Mouse (Mus musculus) urinary bladder, adult 2 months (tissue): ENCODE data around the gene Smg5. TPM values are rescaled to one million over a fixed set of nuclear protein-coding genes. Genes with fewer than 3 reads are reported as not detected.

Source experiments
- DNase-seq: peaks from one replicate; pipeline ENCODE4 v3.0.0; 2022; ENCODE audit warnings: low spot score
- polyA plus RNA-seq: library from polyadenylated mRNA; depleted of rRNA; stranded (reverse); fragments of >200 nt; gene quantifications from 2 replicates; pipeline ENCODE4 v1.2.3, GENCODE M21; 2012; rRNA removed

Smg5 gene
- polyA plus RNA-seq, 1 experiment = 58.4 TPM

DNA sequence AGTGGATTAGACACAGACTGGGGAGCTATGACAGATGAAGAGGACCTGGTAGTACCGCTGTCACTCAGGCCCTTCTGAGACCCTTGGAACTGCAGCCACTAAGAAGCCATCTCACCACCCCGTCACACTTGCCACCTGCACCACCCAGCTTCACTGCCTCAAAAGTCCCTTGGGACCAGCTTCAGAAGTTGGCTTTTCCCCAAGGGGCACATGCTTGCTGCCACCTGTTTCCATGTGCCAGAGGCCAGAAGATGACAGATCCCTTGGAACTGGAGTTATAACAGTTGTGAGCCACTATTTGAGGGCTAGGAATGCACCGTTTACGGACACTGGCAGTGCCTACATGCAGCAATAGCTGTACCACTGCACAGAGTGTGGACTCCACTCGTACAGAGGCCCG is 59.2 kb downstream of the Smg5 start:
- DNase-seq = no peak

DNA sequence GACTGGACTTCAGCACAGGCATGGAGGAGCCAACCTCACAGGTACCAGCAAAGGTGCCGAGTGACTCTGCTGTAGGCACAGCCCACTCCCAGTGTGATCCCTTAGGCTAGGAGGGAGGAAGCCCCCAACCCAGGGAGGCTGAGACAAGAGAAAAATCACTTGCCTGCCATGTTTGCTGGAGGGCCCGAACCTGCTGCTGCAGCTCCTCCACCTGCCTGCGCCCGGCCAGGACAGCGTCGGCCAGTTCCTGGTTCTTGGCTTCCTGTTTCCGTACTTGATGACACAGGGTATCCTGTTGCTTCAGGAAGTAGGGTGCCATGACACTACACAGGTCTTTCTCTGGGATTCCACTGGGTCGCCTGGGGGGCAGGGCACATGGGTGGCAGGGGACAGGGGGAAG is 59.7 kb downstream of the Smg5 start:
- DNase-seq = no peak

DNA sequence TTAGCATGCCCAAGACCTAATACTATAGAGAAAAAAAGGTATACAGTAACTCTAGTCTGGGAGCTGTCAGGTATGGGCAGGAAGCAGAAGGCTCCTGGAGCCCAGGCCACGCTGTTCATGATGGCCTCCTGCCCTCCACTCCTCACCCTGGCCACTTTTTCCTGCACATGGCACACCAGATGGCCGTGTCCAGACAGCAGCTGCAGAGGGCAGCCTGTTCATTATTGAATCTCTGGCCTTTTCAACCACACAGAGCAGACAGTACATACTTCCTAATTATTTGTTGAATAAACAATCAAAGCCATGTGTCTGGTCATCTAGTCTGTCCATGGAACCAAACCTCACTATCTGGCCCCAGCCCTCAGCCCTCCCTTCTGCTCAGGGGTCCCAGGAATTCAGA is 62.6 kb downstream of the Smg5 start:
- no peak for DNase-seq

DNA sequence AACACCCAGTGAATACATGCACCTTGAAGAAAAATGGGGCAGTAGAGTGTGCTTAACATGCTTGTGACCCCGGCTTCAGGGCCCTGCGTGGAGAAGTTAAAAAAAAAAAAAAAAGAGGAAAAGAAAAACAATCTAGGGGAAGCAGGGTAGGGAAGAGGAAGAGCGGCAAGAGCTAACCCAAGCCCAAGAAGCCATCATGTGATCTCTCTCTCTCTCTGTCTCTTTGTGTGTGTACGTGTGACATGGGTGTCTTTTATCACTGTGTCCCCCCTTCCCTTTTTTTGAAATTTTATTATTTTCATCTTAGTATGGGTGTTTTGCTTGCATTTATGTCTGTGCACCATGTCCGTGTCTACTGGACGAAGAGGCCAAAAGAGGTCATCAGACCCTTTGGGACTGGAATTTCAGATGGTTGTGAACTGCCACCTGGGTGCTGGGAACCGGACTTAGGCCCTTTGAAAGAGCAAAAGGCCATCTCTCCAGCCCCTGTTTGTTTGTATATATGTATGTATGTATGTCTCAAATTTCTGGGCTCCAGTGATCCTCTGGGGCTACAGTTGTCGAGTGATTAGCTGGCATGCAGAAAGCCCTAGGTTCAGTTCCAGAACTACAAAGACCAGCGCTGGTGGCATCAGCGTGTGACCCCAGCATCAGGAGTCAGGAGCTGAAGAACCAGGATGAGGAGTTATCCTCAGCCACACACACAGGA is 67.6 kb downstream of the Smg5 start:
- DNase-seq = no peak

DNA sequence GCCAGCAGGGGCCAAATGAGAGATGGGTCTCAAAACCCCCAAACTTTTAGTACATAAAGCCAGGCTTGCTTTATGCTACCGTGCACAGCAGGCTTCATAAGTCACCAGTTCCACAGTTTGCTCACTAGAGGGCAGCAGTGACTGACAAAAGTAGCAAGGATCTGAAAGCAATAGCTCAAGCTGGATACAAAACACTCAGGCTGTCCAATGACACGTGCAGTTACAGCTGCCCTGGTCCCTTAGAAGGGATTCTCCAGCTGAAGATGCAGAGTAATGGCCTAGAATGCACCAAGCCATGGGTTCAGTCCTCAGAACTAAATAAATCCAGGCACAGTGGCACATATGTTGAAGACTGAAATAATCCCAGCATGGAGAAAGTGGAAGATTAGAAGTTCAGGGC is 71.0 kb downstream of the Smg5 start:
- no peak for DNase-seq

DNA sequence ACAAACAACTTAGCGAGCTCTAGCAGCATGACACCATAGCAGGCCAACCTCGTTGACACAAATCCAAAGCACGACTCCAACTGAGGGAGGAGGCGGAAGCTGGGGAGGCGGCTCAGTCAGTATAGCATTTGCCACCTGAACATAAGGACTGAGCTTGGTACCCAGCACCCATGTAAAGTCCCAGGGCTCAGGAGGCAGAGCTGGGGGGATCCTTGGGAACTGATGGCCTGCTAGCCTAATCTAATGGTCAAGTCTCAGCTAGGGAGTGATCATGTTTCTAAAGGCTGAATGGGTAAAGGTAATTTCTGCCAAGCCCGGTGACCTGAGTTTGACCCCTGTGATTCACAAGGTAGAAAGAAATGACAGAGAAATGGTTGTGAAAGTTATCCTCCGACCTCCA is 71.5 kb downstream of the Smg5 start:
- DNase-seq = no peak

DNA sequence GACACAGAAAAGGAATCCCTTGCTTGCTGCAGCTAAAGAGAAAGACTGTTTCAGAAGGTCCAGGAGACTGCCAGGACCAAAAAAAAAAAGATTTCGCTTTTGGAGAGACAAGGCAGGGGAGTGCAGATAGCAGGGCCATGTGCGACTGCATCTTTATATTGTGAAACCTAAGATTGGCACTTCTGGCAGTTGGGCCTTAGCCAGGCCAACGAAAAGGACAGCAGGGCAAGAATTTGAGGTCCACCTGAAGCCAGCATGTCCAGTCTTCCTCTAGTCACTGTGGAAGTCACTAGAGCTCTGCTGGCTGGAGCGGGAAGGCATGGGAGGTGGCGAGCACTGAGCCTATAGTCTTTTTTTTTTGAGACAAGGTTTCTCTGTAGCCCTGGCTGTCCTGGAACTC is 72.9 kb downstream of the Smg5 start:
- no peak for DNase-seq

DNA sequence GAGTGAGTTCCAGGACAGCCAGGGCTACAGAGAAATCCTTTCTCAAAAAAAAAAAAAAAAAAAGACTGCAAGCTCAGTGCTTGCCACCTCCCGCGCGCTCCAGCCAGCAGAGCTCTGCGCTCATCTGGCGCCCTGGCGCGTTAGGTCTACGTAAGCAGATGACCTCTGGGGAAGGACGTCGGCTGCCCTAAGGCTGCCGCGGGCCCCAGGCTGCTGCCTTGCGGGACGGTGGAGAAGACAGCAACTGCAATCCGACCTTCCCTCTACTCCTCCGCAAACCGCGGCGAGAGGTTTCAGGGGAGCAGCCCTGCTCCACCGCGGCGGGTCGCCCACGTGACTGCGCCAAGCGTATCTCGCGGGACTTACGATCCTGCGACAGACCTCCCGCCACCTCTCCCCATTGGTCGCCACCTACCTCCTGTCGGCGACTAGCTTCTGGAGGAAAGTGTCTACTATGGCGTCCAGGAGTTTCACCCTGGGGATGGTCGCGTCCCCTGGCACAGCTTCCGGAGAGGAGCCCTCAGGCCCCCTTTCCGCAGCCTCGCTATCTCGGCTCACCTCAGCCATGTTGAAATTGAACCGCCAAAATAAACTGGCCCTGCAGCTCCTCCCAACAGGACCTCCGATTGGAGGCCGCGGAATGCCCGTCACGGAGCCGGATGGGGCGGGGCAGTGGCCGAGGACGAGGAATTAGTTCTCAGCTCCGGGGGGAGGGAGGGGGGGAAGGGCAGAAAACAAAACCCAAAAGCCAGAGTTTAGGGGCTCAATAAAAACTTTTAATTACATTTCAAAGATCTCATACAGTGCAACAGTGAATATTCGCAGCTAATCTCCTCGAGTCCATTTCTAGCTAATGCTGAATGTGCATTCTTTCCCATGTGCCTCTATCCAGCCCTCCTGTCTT is 73.9 kb downstream of the Smg5 start, which contains the start of gene Pmf1:
Gene Pmf1, minus strand, starts transcription at position 591 of the 904 bp plus-strand sequence.
- peak; percentile 85 for DNase-seq

DNA sequence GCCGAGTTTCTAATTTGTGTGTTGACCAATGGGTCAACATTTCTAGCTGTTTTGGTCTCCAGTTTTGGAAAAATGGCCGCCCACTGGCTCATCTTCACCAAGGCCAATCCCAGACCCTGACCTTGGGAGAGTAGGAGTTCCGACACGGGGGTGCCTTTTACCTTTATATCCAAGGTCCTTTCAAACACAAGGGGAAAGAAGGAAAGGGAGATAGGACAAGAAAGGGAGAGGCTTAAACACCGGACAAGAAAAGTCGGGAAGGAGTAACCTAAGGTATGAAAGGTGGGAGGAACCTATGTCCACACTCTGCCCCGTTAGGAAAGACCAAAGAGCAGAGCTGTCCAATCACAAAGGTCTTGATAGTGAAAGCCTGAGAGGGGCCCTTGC is 74.6 kb downstream of the Smg5 start:
- DNase-seq = no peak

DNA sequence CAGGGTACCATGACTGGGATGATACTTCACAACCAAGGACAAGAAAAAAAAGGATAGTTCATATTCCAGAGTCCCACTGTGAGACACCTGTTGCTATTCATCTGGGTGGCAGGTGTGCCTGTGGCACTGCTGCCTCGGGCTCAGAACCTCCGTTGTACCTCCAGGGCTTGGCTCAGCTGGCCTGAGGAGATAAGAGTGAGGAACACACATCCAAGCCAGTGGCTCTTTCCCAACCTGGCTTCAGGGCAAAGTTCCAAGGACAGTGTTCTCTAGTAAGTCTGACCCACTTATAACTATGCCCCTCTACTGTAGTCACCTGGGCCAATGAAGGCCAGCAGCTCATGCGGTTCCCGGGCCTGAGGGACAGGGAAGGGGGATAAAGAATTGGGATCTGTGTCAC is 75.6 kb downstream of the Smg5 start:
- no peak for DNase-seq

Other genes starting within 250 kb of the Smg5 start
- 34.6 and 51.0 TPM in 2 replicates for gene Mef2d, start 193.9 kb upstream of the Smg5 start, polyA plus RNA-seq
- gene Rhbg, start 81.6 kb upstream of the Smg5 start, polyA plus RNA-seq = 3.9 and 4.8 TPM in 2 replicates
- gene Gm38392, start 49.0 kb upstream of the Smg5 start, polyA plus RNA-seq = 0.15 and 0.34 TPM in 2 replicates
- gene Tsacc, start 39.3 kb upstream of the Smg5 start, polyA plus RNA-seq = 7.4 and 7.9 TPM in 2 replicates
- 142 and 168 TPM in 2 replicates for gene Cct3, start 39.1 kb upstream of the Smg5 start, polyA plus RNA-seq
- 166 and 177 TPM in 2 replicates for gene Glmp, start 11.2 kb upstream of the Smg5 start, polyA plus RNA-seq
- gene Tmem79, start 112 bp upstream of the Smg5 start, polyA plus RNA-seq = 31.3 and 38.1 TPM in 2 replicates
- 47.1 and 70.4 TPM in 2 replicates for gene Paqr6, start 28.3 kb downstream of the Smg5 start, polyA plus RNA-seq
- gene Bglap3, start 36.5 kb downstream of the Smg5 start, polyA plus RNA-seq = 1.9 and 2.7 TPM in 2 replicates
- 21.5 and 24.7 TPM in 2 replicates for gene Bglap2, start 42.4 kb downstream of the Smg5 start, polyA plus RNA-seq
- 0.27 and 0.89 TPM in 2 replicates for gene Bglap, start 48.2 kb downstream of the Smg5 start, polyA plus RNA-seq
- 25.4 and 27.2 TPM in 2 replicates for gene Pmf1, start 74.1 kb downstream of the Smg5 start, polyA plus RNA-seq
- gene Slc25a44, start 88.9 kb downstream of the Smg5 start, polyA plus RNA-seq = 18.7 and 19.8 TPM in 2 replicates
- gene Sema4a, start 124.9 kb downstream of the Smg5 start, polyA plus RNA-seq = 63.2 and 63.3 TPM in 2 replicates
- 171 and 182 TPM in 2 replicates for gene Lmna, start 173.7 kb downstream of the Smg5 start, polyA plus RNA-seq
- 1.7 and 1.8 TPM in 2 replicates for gene Mex3a, start 196.1 kb downstream of the Smg5 start, polyA plus RNA-seq
- 135 and 174 TPM in 2 replicates for gene Rab25, start 212.0 kb downstream of the Smg5 start, polyA plus RNA-seq
- gene Lamtor2, start 216.8 kb downstream of the Smg5 start, polyA plus RNA-seq = 124 and 134 TPM in 2 replicates
- gene Ubqln4, start 217.5 kb downstream of the Smg5 start, polyA plus RNA-seq = 36.9 and 38.6 TPM in 2 replicates
- gene Ssr2, start 239.6 kb downstream of the Smg5 start, polyA plus RNA-seq = 128 and 150 TPM in 2 replicates